ENCODE assay signal across 20 mouse cellular contexts in genomic region chr11:117336081-117336788, GRCm38 (mm10).
DNase-seq lines count a peak whose midpoint lies in the region; ATAC-seq and TF ChIP-seq lines count a peak whose summit lies in the region.
"Had no signal": no experiment of that assay in that cellular context is flagged by ENCODE, and none has a peak within 500 bp of the region (broad histone marks: within the 10 kb centered on the region; RNA-seq: fewer than 3 reads in every experiment).

No protein-coding gene starts in this region.

- ATAC-seq in midbrain, embryonic 16.5 days = no peak
- ATAC-seq in liver, embryonic 14.5 days (ENCODE audit: insufficient read depth) = no peak
- ATAC-seq: CD4-positive, CD25-positive, alpha-beta regulatory T cell, adult 4 months; forebrain, embryonic 16.5 days had no signal

- H3K4me1 ChIP-seq in midbrain, embryonic 10.5 days = peaks cover 87% of the 10 kb centered on the region
- peaks cover 42% of the 10 kb centered on the region for H3K4me1 ChIP-seq in midbrain, embryonic 16.5 days (ENCODE audit: control insufficient read depth, insufficient read depth, low read length)
- H3K4me1 ChIP-seq in liver, embryonic 14.5 days (replicated peaks; ENCODE audit: control insufficient read depth in 2 of 2, insufficient read depth in 2 of 2, low read length in 1 of 2) = peaks cover 41 to 65% of the 10 kb centered on the region in 2 experiments
- peaks cover 34% of the 10 kb centered on the region for H3K4me1 ChIP-seq in lung, adult 2 months (ENCODE audit: control insufficient read depth, insufficient read depth, low read length)

- TF ChIP-seq CTCF in liver, embryonic 14.5 days (IDR thresholded peaks at IDR 0.05; ENCODE audit: low read depth) = no peak
- no peak for TF ChIP-seq CTCF in lung, adult 2 months (IDR thresholded peaks at IDR 0.05; ENCODE audit: insufficient read depth, low read length)

- peak; percentile 49 to 77 for DNase-seq in adrenal gland, adult (ENCODE audit: inconsistent age in 2 of 2, low spot score in 1 of 2)
- DNase-seq in adrenal gland, adult 8-10 months = no peak
- DNase-seq in midbrain, embryonic 10.5 days (ENCODE audit: low spot score) = no peak
- DNase-seq in liver, embryonic 14.5 days (ENCODE audit: low read depth in 3 of 3, low spot score in 3 of 3) = no peak
- DNase-seq in lung, adult 2 months = no peak
- DNase-seq in layer of hippocampus, adult 11-12 months (ENCODE audit: low spot score) = no peak
- no peak for DNase-seq in thymus, postnatal 25 days
- DNase-seq: cerebellum, adult 11 months; cerebellum, postnatal 10 days; heart, postnatal 10 days; kidney, postnatal 4 days; thymus, adult 2 months had no signal

- no peak overlapping the region for H3K4me3 ChIP-seq in midbrain, embryonic 10.5 days
- no peak overlapping the region for H3K4me3 ChIP-seq in midbrain, embryonic 16.5 days (ENCODE audit: low read depth, low read length)
- H3K4me3 ChIP-seq in liver, embryonic 14.5 days (ENCODE audit: insufficient read depth in 1 of 2, low read depth in 2 of 2, low read length in 2 of 2) = no peak overlapping the region
- no peak overlapping the region for H3K4me3 ChIP-seq in lung, adult 2 months (replicated peaks; ENCODE audit: extremely low read depth, low read depth, low read length)
- H3K4me3 ChIP-seq: embryonic facial prominence, embryonic 13.5 days; heart, embryonic 10.5 days; hindbrain, embryonic 12.5 days; kidney, embryonic 15.5 days; limb, embryonic 12.5 days had no signal

- 97% methylated on average over 7 of the region's 7 CpGs for WGBS in midbrain, embryonic 10.5 days
- WGBS in midbrain, embryonic 16.5 days = 94% methylated on average over 7 of the region's 7 CpGs
- WGBS in liver, embryonic 14.5 days (ENCODE audit: insufficient replicate concordance) = 38% methylated on average over 7 of the region's 7 CpGs
- 79% methylated on average over 7 of the region's 7 CpGs for WGBS in lung, adult 2 months

- TF ChIP-seq POLR2A in lung, adult 2 months (IDR thresholded peaks at IDR 0.05; ENCODE audit: borderline replicate concordance, extremely low read depth, low read depth, low read length) = no peak

- 0 out of 2 replicates have a peak overlapping the region, but pooled peaks have one; percentile 17 for H3K27ac ChIP-seq in midbrain, embryonic 10.5 days (replicated peaks)
- H3K27ac ChIP-seq in midbrain, embryonic 16.5 days (ENCODE audit: low read length) = no peak overlapping the region
- no peak overlapping the region for H3K27ac ChIP-seq in liver, embryonic 14.5 days
- H3K27ac ChIP-seq: hindbrain, embryonic 12.5 days; kidney, embryonic 15.5 days; limb, embryonic 12.5 days had no signal

- peaks cover 33% of the 10 kb centered on the region for H3K36me3 ChIP-seq in midbrain, embryonic 10.5 days
- no peaks in the 10 kb centered on the region for H3K36me3 ChIP-seq in midbrain, embryonic 16.5 days (ENCODE audit: control insufficient read depth, insufficient read depth, low read length)
- H3K36me3 ChIP-seq in liver, embryonic 14.5 days (replicated peaks; ENCODE audit: control insufficient read depth, insufficient read depth, low read depth) = no peaks in the 10 kb centered on the region

- TF ChIP-seq EP300 in liver, embryonic 14.5 days (IDR thresholded peaks at IDR 0.05; ENCODE audit: low read depth) = peak; percentile 67

- no peaks in the 10 kb centered on the region for H3K9me3 ChIP-seq in midbrain, embryonic 10.5 days (replicated peaks)
- no peaks in the 10 kb centered on the region for H3K9me3 ChIP-seq in midbrain, embryonic 16.5 days (replicated peaks; ENCODE audit: control insufficient read depth, low read length, poor library complexity, severe bottlenecking)
- H3K9me3 ChIP-seq in liver, embryonic 14.5 days (ENCODE audit: control insufficient read depth, low read length) = no peaks in the 10 kb centered on the region
- H3K9me3 ChIP-seq: embryonic facial prominence, embryonic 13.5 days; heart, embryonic 10.5 days; hindbrain, embryonic 12.5 days; kidney, embryonic 15.5 days; limb, embryonic 12.5 days had no signal

- no peak overlapping the region for H3K4me2 ChIP-seq in midbrain, embryonic 16.5 days (ENCODE audit: low read length)
- H3K4me2 ChIP-seq in liver, embryonic 14.5 days (ENCODE audit: low read depth) = no peak overlapping the region
- H3K4me2 ChIP-seq: embryonic facial prominence, embryonic 13.5 days; hindbrain, embryonic 12.5 days; kidney, embryonic 15.5 days; limb, embryonic 12.5 days had no signal

- no peaks in the 10 kb centered on the region for H3K27me3 ChIP-seq in midbrain, embryonic 10.5 days (ENCODE audit: low read depth, poor library complexity, severe bottlenecking)
- no peaks in the 10 kb centered on the region for H3K27me3 ChIP-seq in midbrain, embryonic 16.5 days (ENCODE audit: control insufficient read depth, insufficient read depth, low read depth, low read length)
- H3K27me3 ChIP-seq in liver, embryonic 14.5 days (ENCODE audit: control insufficient read depth, insufficient read depth, low read length) = no peaks in the 10 kb centered on the region
- H3K27me3 ChIP-seq: embryonic facial prominence, embryonic 13.5 days; hindbrain, embryonic 12.5 days; kidney, embryonic 15.5 days; limb, embryonic 12.5 days had no signal

- H3K9ac ChIP-seq in midbrain, embryonic 16.5 days (ENCODE audit: low read depth, low read length) = no peak overlapping the region
- H3K9ac ChIP-seq in liver, embryonic 14.5 days (replicated peaks) = no peak overlapping the region
- H3K9ac ChIP-seq: embryonic facial prominence, embryonic 13.5 days; hindbrain, embryonic 12.5 days; kidney, embryonic 15.5 days; limb, embryonic 12.5 days had no signal

Comparison
In these comparisons a context has a peak if more than half of its experiments do, and no peak if none do; other contexts are left out.
1. DNase-seq: peak in adrenal gland, adult (2 of 2); none in adrenal gland, adult 8-10 months (single experiment), midbrain, embryonic 10.5 days (single experiment), liver, embryonic 14.5 days (0 of 3), lung, adult 2 months (single experiment), layer of hippocampus, adult 11-12 months (single experiment) and thymus, postnatal 25 days (single experiment).